Mouse (Mus musculus) myocyte (in vitro differentiated cells): ENCODE data around the gene Adam12.

Experiments
- E2F4 ChIP-seq: IDR thresholded peaks from one replicate; pipeline ENCODE4 v1.6.1; 2011; ENCODE audit warnings: mild to moderate bottlenecking, control low read depth, moderate library complexity; ENCODE audit not compliant: insufficient read depth
- MAX ChIP-seq: IDR thresholded peaks from one replicate; pipeline ENCODE4 v1.6.1; 2011; ENCODE audit warnings: low read depth, mild to moderate bottlenecking, control low read depth
- MYOD1 ChIP-seq, 3 experiments: IDR thresholded peaks; one replicate each; pipeline ENCODE4 v1.6.1; 2011; ENCODE audit warnings: control low read depth in 2 of 3, low read depth in 2 of 3, mild to moderate bottlenecking in 2 of 3, moderate library complexity in 1 of 3; ENCODE audit not compliant: insufficient read length in 2 of 3, control insufficient read depth in 1 of 3
- MYOG ChIP-seq, 3 experiments: IDR thresholded peaks; one replicate each; pipeline ENCODE4 v1.6.1; 2011; ENCODE audit warnings: control low read depth in 2 of 3, low read depth in 2 of 3, mild to moderate bottlenecking in 2 of 3; ENCODE audit not compliant: insufficient read length in 2 of 3, control insufficient read depth in 1 of 3, insufficient read depth in 1 of 3
- POLR2A ChIP-seq: IDR thresholded peaks from one replicate; pipeline ENCODE4 v1.6.1; 2011; ENCODE audit warnings: low read depth, mild to moderate bottlenecking, control low read depth, moderate library complexity; ENCODE audit not compliant: insufficient read length
- REST ChIP-seq: IDR thresholded peaks from one replicate; pipeline ENCODE4 v1.6.1; 2011; ENCODE audit warnings: mild to moderate bottlenecking, control low read depth, moderate library complexity; ENCODE audit not compliant: insufficient read depth, insufficient read length
- TCF12 ChIP-seq: IDR thresholded peaks from one replicate; pipeline ENCODE4 v1.6.1; 2011; ENCODE audit warnings: mild to moderate bottlenecking, control low read depth; ENCODE audit not compliant: poor library complexity, insufficient read depth, severe bottlenecking
- USF1 ChIP-seq: IDR thresholded peaks from one replicate; pipeline ENCODE4 v1.6.1; 2011; ENCODE audit warnings: low read depth, mild to moderate bottlenecking, control low read depth, moderate library complexity

- TF ChIP-seq MYOD1 (IDR thresholded peaks at IDR 0.05; ENCODE audit: control insufficient read depth in 1 of 3, insufficient read length in 2 of 3, low read depth in 2 of 3) = peak in 2 of 3 experiments; percentile 17 to 18
- no peak for TF ChIP-seq E2F4
- no peak for TF ChIP-seq POLR2A
- no peak for TF ChIP-seq MAX
- no peak for TF ChIP-seq TCF12
- TF ChIP-seq MYOG (IDR thresholded peaks at IDR 0.05; ENCODE audit: control insufficient read depth in 1 of 3, insufficient read depth in 1 of 3, insufficient read length in 2 of 3, low read depth in 2 of 3) = no peak
- TF ChIP-seq REST = no peak
- no peak for TF ChIP-seq USF1
Measured at GRCm38 (mm10) chr7:134261003-134261701, 29.2 kb upstream of the Adam12 start.
